Mouse (Mus musculus): ENCODE data around the gene Akna.

DNA sequence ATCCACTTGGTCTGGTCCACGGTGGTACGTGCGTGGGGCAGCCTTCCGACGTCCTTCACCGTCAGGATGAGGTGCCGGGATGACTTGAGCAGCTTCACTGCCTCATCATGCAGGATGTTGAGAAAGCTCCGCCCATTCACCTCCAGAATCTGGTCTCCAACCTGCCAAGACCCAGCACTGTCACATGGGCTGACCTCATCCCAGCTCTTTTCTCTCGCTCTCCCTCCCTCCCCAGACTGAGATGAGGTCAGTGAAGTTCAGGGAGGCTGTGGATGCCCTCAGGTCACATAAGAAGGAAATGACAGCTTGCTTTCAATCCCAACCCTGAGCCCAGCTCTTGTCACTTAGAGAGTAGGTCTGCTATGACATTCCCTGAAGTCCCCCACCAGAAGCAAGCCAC lies 32.2 kb upstream of the Akna start:
- TF ChIP-seq CTCF (conservative IDR thresholded peaks at IDR 0.05; ENCODE audit: insufficient read depth, insufficient read length, low read depth, low read length) (no peak), POLR2A (IDR thresholded peaks at IDR 0.05; ENCODE audit: low read depth, low read length) (no peak)

All from kidney, adult 2 months (tissue).